Mouse (Mus musculus) forebrain, embryonic 11.5 days (tissue): Measurements from ENCODE around the gene Ovol3. TPM values are rescaled to one million over a fixed set of nuclear protein-coding genes. Genes with fewer than 3 reads are reported as not detected.

Experiments used
- ATAC-seq: fragments of 200-750 bp; cut with Nextera tagmentation; replicated peaks from 2 replicates; pipeline ENCODE4 v1.8.0; 2017; ENCODE audit warnings: moderate TSS enrichment; ENCODE audit not compliant: low FRiP score
- DNase-seq: peaks from one replicate; pipeline ENCODE4 v3.0.0-alpha.2; 2017; ENCODE audit warnings: low spot score
- H3K27ac ChIP-seq: fragments of 300-500 bp; sonication (generic); 2 replicates; pipeline ENCODE4 v1.5.1; 2014; ENCODE audit warnings: low read depth, low read length
- H3K27me3 ChIP-seq: fragments of 300-500 bp; sonication (generic); 2 replicates; pipeline ENCODE4 v1.6.1; 2014; ENCODE audit warnings: mild to moderate bottlenecking, low read length, mixed read lengths; ENCODE audit not compliant: control insufficient read depth, insufficient read depth
- H3K36me3 ChIP-seq: fragments of 300-500 bp; sonication (generic); 2 replicates; pipeline ENCODE4 v1.6.1; 2014; ENCODE audit warnings: mild to moderate bottlenecking, low read length, moderate library complexity, mixed read lengths; ENCODE audit not compliant: control insufficient read depth, insufficient read depth
- H3K4me1 ChIP-seq: fragments of 300-500 bp; sonication (generic); replicated peaks from 2 replicates; pipeline ENCODE4 v1.6.1; 2014; ENCODE audit warnings: low read length, mixed read lengths; ENCODE audit not compliant: control insufficient read depth, insufficient read depth
- H3K4me2 ChIP-seq: fragments of 300-500 bp; sonication (generic); 2 replicates; pipeline ENCODE4 v1.6.1; 2014; ENCODE audit warnings: low read depth, mild to moderate bottlenecking, low read length, moderate library complexity, mixed read lengths; ENCODE audit not compliant: severe bottlenecking
- H3K4me3 ChIP-seq: fragments of 300-500 bp; sonication (generic); 2 replicates; pipeline ENCODE4 v1.5.1; 2014; ENCODE audit warnings: low read depth, low read length
- H3K9ac ChIP-seq: fragments of 300-500 bp; sonication (generic); 2 replicates; pipeline ENCODE4 v1.6.1; 2014; ENCODE audit warnings: low read length
- H3K9me3 ChIP-seq: fragments of 300-500 bp; sonication (generic); 2 replicates; pipeline ENCODE4 v1.6.1; 2016; ENCODE audit warnings: low read length, mixed read lengths; ENCODE audit not compliant: control insufficient read depth
- WGBS: fragments of 180-500 bp; shearing (Covaris S2); extraction: QIAGEN DNeasy Blood & Tissue Kit; methylation state at CpG from one replicate; pipeline ENCODE4 v1.1.7; 2014; 5-methylcytosine and 5-hydroxymethylcytosine counted together
- polyA plus RNA-seq: library from polyadenylated mRNA; unstranded; fragments of >200 nt; fragmentation: Nextera tagmentation; extraction: Ambion mirVana; gene quantifications from 2 replicates; pipeline ENCODE4 v1.2.1, GENCODE M21; 2014

The Ovol3 gene
- polyA plus RNA-seq, 1 experiment from 2014 or later: not detected

DNA sequence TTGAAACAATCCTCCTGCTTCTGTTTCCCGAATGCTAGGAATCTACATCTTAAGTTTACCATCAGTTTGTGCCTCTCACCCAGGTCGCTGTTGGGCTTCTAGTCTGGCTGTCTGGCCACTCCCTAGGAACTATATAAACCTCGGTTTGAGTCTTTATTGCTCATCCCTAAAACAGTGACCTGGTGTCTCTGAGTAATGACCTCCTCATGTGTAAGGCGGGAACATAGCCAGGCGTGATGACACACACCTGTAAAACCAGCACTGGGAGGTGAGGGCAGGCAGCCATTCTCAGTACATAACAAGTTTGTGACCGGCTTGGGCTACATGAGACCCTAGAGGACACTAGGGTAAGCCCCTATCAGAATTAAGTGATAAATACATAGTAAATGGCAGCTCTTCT is 40.1 kb downstream of the Ovol3 start:
- Histone ChIP-seq H3K9me3 (no peaks in the 10 kb centered on the region), H3K27me3 (no peaks in the 10 kb centered on the region), H3K4me2 (peak overlapping the region; percentile 79; the same call in 1 of the 2 replicates), H3K9ac (peak overlapping the region; percentile 76; the same call in 1 of the 2 replicates), H3K27ac (no peak overlapping the region), H3K4me3 (peak overlapping the region; percentile 72; the same call in 1 of the 2 replicates), H3K36me3 (no peaks in the 10 kb centered on the region; the same call in 1 of the 2 replicates), H3K4me1 (peaks cover 10% of the 10 kb centered on the region)
- DNase-seq (no peak), ATAC-seq (no peak)
- WGBS: 76% methylated on average over 6 of the region's 6 CpGs

- Histone ChIP-seq H3K27ac (peak overlapping the region; percentile 27; the same call in 1 of the 2 replicates), H3K4me1 (peaks cover 10% of the 10 kb centered on the region), H3K27me3 (no peaks in the 10 kb centered on the region), H3K4me3 (peak overlapping the region; percentile 72), H3K9me3 (no peaks in the 10 kb centered on the region), H3K36me3 (no peaks in the 10 kb centered on the region; the same call in 1 of the 2 replicates), H3K9ac (peak overlapping the region; percentile 76), H3K4me2 (peak overlapping the region; percentile 79)
- DNase-seq (peak; percentile 98), ATAC-seq (peak; percentile 83)
- under 1% methylated on average over 28 of the region's 28 CpGs for WGBS
Observed at GRCm38 (mm10) chr7:30194884-30195283, 40.6 kb downstream of the Ovol3 start.

DNA sequence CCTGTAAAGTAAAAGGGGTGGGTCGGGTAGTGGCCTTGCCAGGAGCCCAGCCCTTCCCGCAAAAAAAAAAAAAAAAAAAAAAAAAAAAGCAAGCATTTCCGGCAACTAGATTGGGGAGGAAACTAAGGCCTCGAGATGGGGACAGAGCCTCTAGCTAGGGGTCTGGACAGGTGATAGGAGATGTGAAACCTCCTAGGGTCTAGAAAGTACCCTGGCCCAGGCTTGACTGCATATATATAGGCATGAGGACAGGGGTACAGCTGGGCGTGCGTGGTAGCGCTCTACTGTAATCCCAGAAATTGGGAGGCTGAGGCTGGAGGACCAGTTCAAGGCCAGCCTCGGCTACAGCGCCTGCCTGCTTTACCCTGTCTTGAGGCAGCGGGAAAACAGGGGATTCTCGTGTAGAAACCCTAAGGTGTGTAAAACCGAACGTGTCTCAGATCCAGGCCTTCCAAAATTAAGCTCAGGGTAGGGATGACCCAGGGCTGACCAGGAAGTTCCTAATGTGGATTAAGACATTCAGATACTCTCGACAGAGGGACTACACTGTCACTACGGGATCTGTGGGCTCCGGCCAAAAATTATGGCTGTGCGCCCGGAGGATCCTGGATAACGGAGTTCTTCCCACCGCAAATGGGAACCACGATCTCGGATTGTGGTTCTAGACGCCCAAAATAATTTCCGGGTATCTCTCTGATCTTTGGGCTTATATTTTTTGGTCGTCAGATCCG is 41.3 kb downstream of the Ovol3 start:
- H3K4me1 ChIP-seq: peaks cover 10% of the 10 kb centered on the region
- peak overlapping the region; percentile 79 for H3K4me2 ChIP-seq
- no peaks in the 10 kb centered on the region; the same call in 1 of the 2 replicates for H3K36me3 ChIP-seq
- H3K4me3 ChIP-seq: peak overlapping the region; percentile 72
- no peaks in the 10 kb centered on the region for H3K9me3 ChIP-seq
- ATAC-seq: peak; percentile 38
- peak overlapping the region; percentile 76 for H3K9ac ChIP-seq
- under 1% methylated on average over 26 of the region's 26 CpGs for WGBS
- no peaks in the 10 kb centered on the region for H3K27me3 ChIP-seq
- H3K27ac ChIP-seq: peak overlapping the region; percentile 27; the same call in 1 of the 2 replicates
- no peak for DNase-seq

GRCm38 (mm10) chr7:30193581-30194100 is 41.9 kb downstream of the Ovol3 start:
- H3K4me3 ChIP-seq: peak overlapping the region; percentile 72
- WGBS: 1% methylated on average over 26 of the region's 26 CpGs
- no peaks in the 10 kb centered on the region for H3K27me3 ChIP-seq
- H3K4me1 ChIP-seq: peaks cover 10% of the 10 kb centered on the region
- H3K27ac ChIP-seq: no peak overlapping the region
- H3K4me2 ChIP-seq: peak overlapping the region; percentile 79
- H3K9me3 ChIP-seq: no peaks in the 10 kb centered on the region
- ATAC-seq: peak; percentile 79
- no peaks in the 10 kb centered on the region; the same call in 1 of the 2 replicates for H3K36me3 ChIP-seq
- peak overlapping the region; percentile 76 for H3K9ac ChIP-seq
- peak; percentile 89 for DNase-seq

GRCm38 (mm10) chr7:30193013-30193412 is 42.5 kb downstream of the Ovol3 start:
- Histone ChIP-seq H3K9ac (peak overlapping the region; percentile 76), H3K36me3 (peaks cover 1% of the 10 kb centered on the region), H3K27ac (no peak overlapping the region), H3K9me3 (no peaks in the 10 kb centered on the region), H3K4me3 (peak overlapping the region; percentile 72), H3K27me3 (no peaks in the 10 kb centered on the region), H3K4me1 (peaks cover 10% of the 10 kb centered on the region), H3K4me2 (peak overlapping the region; percentile 79)
- WGBS: 14% methylated on average over 9 of the region's 9 CpGs
- ATAC-seq: no peak
- no peak for DNase-seq

GRCm38 (mm10) chr7:30192088-30192487 is 43.4 kb downstream of the Ovol3 start:
- Histone ChIP-seq H3K4me3 (no peak overlapping the region), H3K36me3 (peaks cover 4% of the 10 kb centered on the region), H3K4me1 (peaks cover 10% of the 10 kb centered on the region), H3K9me3 (no peaks in the 10 kb centered on the region), H3K27me3 (no peaks in the 10 kb centered on the region), H3K4me2 (no peak overlapping the region), H3K27ac (no peak overlapping the region), H3K9ac (no peak overlapping the region)
- no peak for ATAC-seq
- WGBS: 91% methylated on average over 12 of the region's 12 CpGs
- DNase-seq: no peak

GRCm38 (mm10) chr7:30189116-30189491 is 46.4 kb downstream of the Ovol3 start:
- no peak overlapping the region for H3K4me2 ChIP-seq
- no peaks in the 10 kb centered on the region for H3K9me3 ChIP-seq
- no peaks in the 10 kb centered on the region for H3K27me3 ChIP-seq
- H3K4me3 ChIP-seq: no peak overlapping the region
- H3K4me1 ChIP-seq: peaks cover 13% of the 10 kb centered on the region
- no peak overlapping the region for H3K27ac ChIP-seq
- ATAC-seq: no peak
- H3K36me3 ChIP-seq: peaks cover 4% of the 10 kb centered on the region
- no peak for DNase-seq
- WGBS: 92% methylated on average over 4 of the region's 4 CpGs
- no peak overlapping the region for H3K9ac ChIP-seq

DNA sequence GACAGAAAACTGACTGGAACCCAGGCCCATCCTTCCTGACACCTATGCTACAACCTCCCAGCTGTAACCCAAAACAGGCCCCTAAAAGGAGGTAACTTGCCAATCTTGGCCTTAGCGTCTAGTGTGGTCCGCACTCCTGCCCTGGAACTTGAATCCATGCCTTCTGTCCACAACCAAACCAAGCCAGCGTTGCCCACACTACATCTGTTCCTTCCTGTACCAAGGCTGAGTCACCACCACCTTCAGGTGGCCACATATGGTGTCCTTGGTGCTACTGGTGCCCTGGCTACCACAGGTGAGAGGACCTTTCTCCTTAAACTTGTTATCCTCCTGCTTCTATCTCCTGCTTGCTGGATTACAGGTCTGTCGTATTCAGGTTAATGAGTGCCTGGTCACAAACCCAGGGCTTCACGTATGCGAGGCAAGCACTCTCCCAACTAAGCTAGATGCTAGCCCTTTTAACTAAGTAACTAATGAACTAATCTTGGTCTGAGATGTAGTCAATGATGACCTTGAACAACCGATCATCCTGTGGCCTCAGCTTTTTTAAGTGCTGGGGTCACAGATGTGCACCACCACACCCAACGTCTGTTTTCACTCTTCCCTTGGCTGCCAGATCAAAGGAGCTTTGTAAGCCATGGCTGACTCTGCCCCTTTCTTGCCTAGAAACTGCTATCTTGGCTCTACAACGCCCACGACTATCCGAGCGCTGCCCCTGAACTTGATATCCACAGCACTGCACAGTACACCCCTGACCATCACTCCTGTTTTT is 47.0 kb downstream of the Ovol3 start:
- no peak for DNase-seq
- Histone ChIP-seq H3K4me1 (peaks cover 15% of the 10 kb centered on the region), H3K4me3 (no peak overlapping the region), H3K9ac (no peak overlapping the region), H3K4me2 (no peak overlapping the region), H3K27ac (no peak overlapping the region), H3K27me3 (no peaks in the 10 kb centered on the region), H3K9me3 (no peaks in the 10 kb centered on the region), H3K36me3 (peaks cover 4% of the 10 kb centered on the region)
- ATAC-seq: no peak
- WGBS: 90% methylated on average over 12 of the region's 12 CpGs
